Mouse (Mus musculus) stomach, embryonic 14.5 days (tissue): ENCODE data around the gene Npnt. TPM values are rescaled to one million over a fixed set of nuclear protein-coding genes. Genes with fewer than 3 reads are reported as not detected.

ENCODE experiments used
- ATAC-seq: fragments of 200-750 bp; cut with Nextera tagmentation; 2 replicates; pipeline ENCODE4 v1.8.0; 2017; ENCODE audit warnings: low read depth, moderate TSS enrichment; ENCODE audit not compliant: insufficient number of reproducible peaks, insufficient read depth, low FRiP score
- H3K27ac ChIP-seq: fragments of 300-500 bp; sonication (generic); 2 replicates; pipeline ENCODE4 v1.5.1; 2014; ENCODE audit warnings: mild to moderate bottlenecking, low read length, moderate library complexity, mixed read lengths
- H3K27me3 ChIP-seq: fragments of 300-500 bp; sonication (generic); 2 replicates; pipeline ENCODE4 v1.6.1; 2014; ENCODE audit warnings: low read length, control low read depth, mixed read lengths; ENCODE audit not compliant: control insufficient read depth, insufficient read depth
- H3K36me3 ChIP-seq: fragments of 300-500 bp; sonication (generic); 2 replicates; pipeline ENCODE4 v1.6.1; 2014; ENCODE audit warnings: mild to moderate bottlenecking, control low read depth, low read length, moderate library complexity, mixed read lengths; ENCODE audit not compliant: control insufficient read depth, insufficient read depth
- H3K4me1 ChIP-seq: fragments of 300-500 bp; sonication (generic); 2 replicates; pipeline ENCODE4 v1.6.1; 2014; ENCODE audit warnings: low read length, control low read depth, mixed read lengths; ENCODE audit not compliant: control insufficient read depth, insufficient read depth
- H3K4me2 ChIP-seq: fragments of 300-500 bp; sonication (generic); replicated peaks from 2 replicates; pipeline ENCODE4 v1.6.1; 2014; ENCODE audit warnings: low read depth, low read length, control low read depth
- H3K4me3 ChIP-seq: fragments of 300-500 bp; sonication (generic); 2 replicates; pipeline ENCODE4 v1.5.1; 2014; ENCODE audit warnings: low read depth, low read length, control low read depth
- H3K9ac ChIP-seq: fragments of 300-500 bp; sonication (generic); replicated peaks from 2 replicates; pipeline ENCODE4 v1.6.1; 2014; ENCODE audit warnings: low read depth, mild to moderate bottlenecking, control low read depth, low read length, moderate library complexity, mixed read lengths
- H3K9me3 ChIP-seq: fragments of 300-500 bp; sonication (generic); 2 replicates; pipeline ENCODE4 v1.6.1; 2016; ENCODE audit warnings: low read depth, low read length, control low read depth; ENCODE audit not compliant: control insufficient read depth
- WGBS: fragments of 180-500 bp; shearing (Covaris S2); extraction: QIAGEN DNeasy Blood & Tissue Kit; methylation state at CpG from one replicate; pipeline ENCODE4 v1.1.7; 2014; 5-methylcytosine and 5-hydroxymethylcytosine counted together
- polyA plus RNA-seq: library from polyadenylated mRNA; unstranded; fragments of >200 nt; fragmentation: Nextera tagmentation; extraction: Ambion mirVana; gene quantifications from 2 replicates; pipeline ENCODE4 v1.2.1, GENCODE M21; 2014

The Npnt gene
- polyA plus RNA-seq, 1 experiment from 2014 or later, result 51.8 TPM

GRCm38 (mm10) chr3:132880361-132880760, 69.7 kb downstream of the Npnt start:
- 80% methylated on average over 3 of the region's 3 CpGs for WGBS
- Histone ChIP-seq H3K4me3 (no peak overlapping the region), H3K36me3 (no peaks in the 10 kb centered on the region), H3K9ac (no peak overlapping the region), H3K9me3 (no peaks in the 10 kb centered on the region), H3K27ac (no peak overlapping the region), H3K4me2 (no peak overlapping the region), H3K4me1 (no peaks in the 10 kb centered on the region), H3K27me3 (no peaks in the 10 kb centered on the region)
- ATAC-seq, result no peak

GRCm38 (mm10) chr3:132876933-132877676, 73.0 kb downstream of the Npnt start:
- Histone ChIP-seq H3K36me3 (no peaks in the 10 kb centered on the region), H3K4me2 (no peak overlapping the region), H3K27me3 (no peaks in the 10 kb centered on the region), H3K4me1 (0 out of 2 replicates have a peak, but pooled peaks cover 5% of the 10 kb centered on the region), H3K9ac (no peak overlapping the region), H3K4me3 (no peak overlapping the region), H3K27ac (no peak overlapping the region), H3K9me3 (no peaks in the 10 kb centered on the region)
- ATAC-seq, result no peak
- WGBS, result 60% methylated on average over 10 of the region's 10 CpGs

GRCm38 (mm10) chr3:132876011-132876708, 73.9 kb downstream of the Npnt start:
- Histone ChIP-seq H3K4me3 (no peak overlapping the region), H3K27ac (no peak overlapping the region), H3K4me2 (no peak overlapping the region), H3K9me3 (no peaks in the 10 kb centered on the region), H3K4me1 (0 out of 2 replicates have a peak, but pooled peaks cover 5% of the 10 kb centered on the region), H3K36me3 (no peaks in the 10 kb centered on the region), H3K27me3 (no peaks in the 10 kb centered on the region), H3K9ac (no peak overlapping the region)
- ATAC-seq, result no peak
- WGBS, result 73% methylated on average over 14 of the region's 14 CpGs

GRCm38 (mm10) chr3:132873251-132873650, 76.8 kb downstream of the Npnt start:
- Histone ChIP-seq H3K4me1 (0 out of 2 replicates have a peak, but pooled peaks cover 5% of the 10 kb centered on the region), H3K9ac (no peak overlapping the region), H3K4me2 (no peak overlapping the region), H3K4me3 (no peak overlapping the region), H3K36me3 (no peaks in the 10 kb centered on the region), H3K27ac (no peak overlapping the region), H3K9me3 (no peaks in the 10 kb centered on the region), H3K27me3 (no peaks in the 10 kb centered on the region)
- WGBS, result 45% methylated on average over 6 of the region's 6 CpGs
- ATAC-seq, result no peak; the same call in 1 of the 2 replicates

- 83% methylated on average over 9 of the region's 9 CpGs for WGBS
- Histone ChIP-seq H3K4me1 (0 out of 2 replicates have a peak, but pooled peaks cover 5% of the 10 kb centered on the region), H3K4me2 (no peak overlapping the region), H3K27me3 (no peaks in the 10 kb centered on the region), H3K9ac (no peak overlapping the region), H3K4me3 (no peak overlapping the region), H3K9me3 (no peaks in the 10 kb centered on the region), H3K36me3 (no peaks in the 10 kb centered on the region), H3K27ac (no peak overlapping the region)
- no peak for ATAC-seq
These were observed 78.7 kb downstream of the Npnt start for GRCm38 (mm10) chr3:132871318-132871904.

- Histone ChIP-seq H3K36me3 (no peaks in the 10 kb centered on the region), H3K27ac (no peak overlapping the region), H3K4me2 (no peak overlapping the region), H3K9me3 (no peaks in the 10 kb centered on the region), H3K27me3 (no peaks in the 10 kb centered on the region), H3K9ac (no peak overlapping the region), H3K4me3 (no peak overlapping the region), H3K4me1 (0 out of 2 replicates have a peak, but pooled peaks cover 5% of the 10 kb centered on the region)
- 81% methylated on average over 6 of the region's 6 CpGs for WGBS
- ATAC-seq, result no peak
These were observed 80.0 kb downstream of the Npnt start for GRCm38 (mm10) chr3:132870079-132870478.

GRCm38 (mm10) chr3:132868838-132869237, 81.3 kb downstream of the Npnt start:
- Histone ChIP-seq H3K27me3 (no peaks in the 10 kb centered on the region), H3K4me2 (no peak overlapping the region), H3K9ac (no peak overlapping the region), H3K4me3 (no peak overlapping the region), H3K36me3 (no peaks in the 10 kb centered on the region), H3K9me3 (no peaks in the 10 kb centered on the region), H3K27ac (no peak overlapping the region), H3K4me1 (0 out of 2 replicates have a peak, but pooled peaks cover 5% of the 10 kb centered on the region)
- 73% methylated on average over 2 of the region's 2 CpGs for WGBS
- no peak for ATAC-seq

GRCm38 (mm10) chr3:132866984-132867383, 83.1 kb downstream of the Npnt start:
- WGBS, result 78% methylated on average over 3 of the region's 3 CpGs
- Histone ChIP-seq H3K36me3 (no peaks in the 10 kb centered on the region), H3K27ac (no peak overlapping the region), H3K4me2 (no peak overlapping the region), H3K4me3 (no peak overlapping the region), H3K4me1 (no peaks in the 10 kb centered on the region), H3K9ac (no peak overlapping the region), H3K9me3 (no peaks in the 10 kb centered on the region), H3K27me3 (no peaks in the 10 kb centered on the region)
- no peak for ATAC-seq
